In genomic region chr6:100828565-100828964, GRCm38 (mm10) we compare ENCODE assay signal across 21 mouse cellular contexts. TPM values are rescaled to one million over a fixed set of nuclear protein-coding genes. Genes with fewer than 3 reads are reported as not detected.
A peak's percentile ranks its signal among the peaks of the same experiment; 100 is the strongest.
DNase-seq lines count a peak whose midpoint lies in the region; TF ChIP-seq lines count a peak whose summit lies in the region.
"Had no signal": no experiment of that assay in that cellular context is flagged by ENCODE, and none has a peak within 500 bp of the region (broad histone marks: within the 10 kb centered on the region; RNA-seq: fewer than 3 reads in every experiment).

No protein-coding gene starts in this region.

- no peak overlapping the region for H3K9ac ChIP-seq in CH12.LX (ENCODE audit: insufficient read depth, low read depth)

- TF ChIP-seq CTCF in CH12.LX (conservative IDR thresholded peaks at IDR 0.05 in 1 of 2, IDR thresholded peaks at IDR 0.05 in 1 of 2; ENCODE audit: low read depth in 2 of 2, low read length in 2 of 2), result no peak

- TF ChIP-seq POLR2A in CH12.LX (IDR thresholded peaks at IDR 0.05; ENCODE audit: low read depth, low read length), result no peak

- H3K4me2 ChIP-seq in CH12.LX (ENCODE audit: insufficient read depth, low read depth, poor library complexity, severe bottlenecking), result no peak overlapping the region

- no peak overlapping the region for H3K4me3 ChIP-seq in CH12.LX (replicated peaks in 1 of 3; ENCODE audit: low read depth in 2 of 3, low read length in 2 of 3, poor library complexity in 1 of 3)

- dilution Hi-C loops in CH12.LX (cut with MboI; ENCODE audit: extremely low pct_ligation_motif_present, extremely low pct_unique_long_range_greater_than_20kb, low sequenced_read_pairs), result no loop called here

- peak; percentile 64 for DNase-seq in heart, adult 11 months
- DNase-seq in heart, adult 8-10 months (ENCODE audit: low spot score), result no peak
- DNase-seq in A20 (ENCODE audit: low read depth, low spot score) (peak; percentile 73), CH12.LX (ENCODE audit: extremely low read depth) (no peak)
- peak; percentile 61 for DNase-seq in splenic B cell, adult 2 months (ENCODE audit: low read depth, low spot score)
- no peak for DNase-seq in lung, postnatal 25 days (ENCODE audit: low spot score)
- DNase-seq in ovary, postnatal 14 days (ENCODE audit: low spot score), result no peak
- DNase-seq in lung, postnatal 4 days, result no peak
- DNase-seq: adrenal gland, adult 2 months; adrenal gland, adult 8-10 months; adrenal gland, postnatal 10 days; adrenal gland, postnatal 14 days; adrenal gland, postnatal 25 days; adrenal gland, postnatal 36 days; B cell, adult 2 months; cerebellum, adult 11 months; cerebellum, adult 11-12 months; cerebellum, adult 18-20 months; cerebellum, adult 2 months had no signal

- TF ChIP-seq EP300 in CH12.LX (IDR thresholded peaks at IDR 0.05; ENCODE audit: low read length), result no peak

- no peaks in the 10 kb centered on the region for H3K27me3 ChIP-seq in CH12.LX (replicated peaks)
- H3K27me3 ChIP-seq in splenic B cell, adult 2 months (ENCODE audit: control insufficient read depth, insufficient read depth, low read length, poor library complexity, severe bottlenecking), result no peaks in the 10 kb centered on the region
- H3K27me3 ChIP-seq: Patski had no signal

- H3K9me3 ChIP-seq in CH12.LX (replicated peaks; ENCODE audit: low read length), result peaks cover 3% of the 10 kb centered on the region
- H3K9me3 ChIP-seq: G1E had no signal

- H3K36me3 ChIP-seq in CH12.LX (replicated peaks in 1 of 2; ENCODE audit: control insufficient read depth in 1 of 2, insufficient read depth in 1 of 2, low read length in 1 of 2), result no peaks in the 10 kb centered on the region
- no peaks in the 10 kb centered on the region for H3K36me3 ChIP-seq in splenic B cell, adult 2 months (ENCODE audit: control insufficient read depth, insufficient read depth, low read length, poor library complexity, severe bottlenecking)
- H3K36me3 ChIP-seq: G1E had no signal

- no peaks in the 10 kb centered on the region for H3K79me2 ChIP-seq in CH12.LX (replicated peaks; ENCODE audit: control insufficient read depth, extremely low read depth, insufficient read depth, poor library complexity, severe bottlenecking)

- H3K27ac ChIP-seq in CH12.LX (ENCODE audit: insufficient read depth, low read depth), result no peak overlapping the region

- peaks cover 6 to 71% of the 10 kb centered on the region in 2 experiments; a peak in 3 of 4 replicates for H3K4me1 ChIP-seq in CH12.LX (ENCODE audit: control insufficient read depth in 1 of 2, insufficient read depth in 2 of 2)

- in situ Hi-C loops in CH12.LX (cut with MboI; ENCODE audit: low pct_ligation_motif_present, low pct_unique_long_range_greater_than_20kb, low sequenced_read_pairs), result no loop called here

- no peak for TF ChIP-seq RAD21 in CH12.LX (IDR thresholded peaks at IDR 0.05; ENCODE audit: low read depth, low read length)

TF ChIP-seq in CH12.LX, 34 proteins besides CTCF, POLR2A, EP300 and RAD21:
- TF ChIP-seq MAX (IDR thresholded peaks at IDR 0.05; ENCODE audit: low read length), result no peak
- peak; percentile 32; the same call in 1 of the 2 replicates for TF ChIP-seq BHLHE40 (IDR thresholded peaks at IDR 0.05; ENCODE audit: low read depth, low read length)
- peak; percentile 54 for TF ChIP-seq ZNF384 (IDR thresholded peaks at IDR 0.05; ENCODE audit: low read depth, low read length)

RNA-seq across cellular contexts. Expression of gene Ppp4r2, which starts 4.9 kb away (rescaled TPM):
- 10 to 100 TPM; 43.9 to 49.1 (median 46.6) TPM for total RNA-seq in heart, adult 8-10 months (2022)
- total RNA-seq in CH12.LX (2012; rRNA removed) (53.3 and 60.1 TPM in 2 replicates), CH12.LX (2014; rRNA removed) (134 and 144 TPM in 2 replicates)
- 112 and 115 TPM in 2 replicates for polyA plus RNA-seq in CH12.LX (2012; ENCODE audit: insufficient read length, low read depth)

Comparison
In these comparisons a context has a peak if more than half of its experiments do, and no peak if none do; other contexts are left out.
1. DNase-seq: peak in heart, adult 11 months (single experiment), A20 (single experiment) and splenic B cell, adult 2 months (single experiment); none in heart, adult 8-10 months (single experiment), CH12.LX (single experiment), lung, postnatal 25 days (single experiment), ovary, postnatal 14 days (single experiment) and lung, postnatal 4 days (0 of 2).